Mouse (Mus musculus) G1E (cell line): ENCODE data around the gene Hapln2.

Experiments used
- CTCF ChIP-seq: IDR thresholded peaks from 2 replicates; pipeline ENCODE4 v1.5.1; 2012; ENCODE audit warnings: low read depth, low read length, inconsistent platforms, mixed read lengths
- GATA1 ChIP-seq: IDR thresholded peaks from 2 replicates; pipeline ENCODE4 v1.6.1; 2012; ENCODE audit warnings: borderline replicate concordance, low read length, inconsistent platforms, mixed read lengths
- POLR2AphosphoS5 ChIP-seq: IDR thresholded peaks from 2 replicates; pipeline ENCODE4 v1.6.1; 2012; ENCODE audit warnings: low read depth, low read length, inconsistent platforms; ENCODE audit not compliant: insufficient replicate concordance
- TAL1 ChIP-seq: conservative IDR thresholded peaks from 2 replicates; pipeline ENCODE4 v1.6.1; 2012; ENCODE audit warnings: low read depth, low read length, inconsistent platforms, mixed read lengths

GRCm38 (mm10) chr3:87999243-87999895, 28.0 kb downstream of the Hapln2 start:
- TF ChIP-seq GATA1 (no peak), CTCF (no peak), POLR2AphosphoS5 (no peak), TAL1 (no peak)
